Mouse (Mus musculus) B cell, adult 2 months (primary cell): ENCODE measurements at regions not wholly inside any gene's neighbourhood (a gene's known extent, or its start where the extent isn't known, plus 50 kb on each side); places are given as distances from the start of the nearest gene placed in this dataset.
"Not testable (repeated sequence)": the region's sequence is repeated elsewhere in the genome, so short reads cannot be mapped to it uniquely, and the experiment has no call there.

Experiments used
- DNase-seq, 2 experiments: peaks; one replicate each; pipeline ENCODE4 v3.0.0; 2022

DNA sequence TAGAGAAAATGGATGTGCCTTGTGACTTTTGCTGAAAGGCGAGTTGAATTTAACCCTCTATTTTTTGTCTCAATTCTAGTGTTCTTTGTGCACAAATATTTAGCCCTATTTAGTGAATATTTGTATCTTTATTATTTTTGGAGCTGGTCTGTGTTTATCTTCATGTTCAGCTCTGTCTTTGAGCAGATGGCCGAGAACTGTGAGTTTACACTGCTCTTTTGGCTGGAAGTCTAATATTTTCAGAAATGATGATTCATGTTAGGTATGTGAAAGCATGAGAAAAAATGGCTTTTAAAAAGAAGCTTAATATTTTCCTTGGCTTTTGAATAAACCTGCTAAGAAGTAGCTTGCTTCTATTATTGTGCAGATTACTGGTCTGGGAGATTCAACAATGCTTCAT, 505.4 kb downstream of the Sema5a start:
- DNase-seq = no peak

DNA sequence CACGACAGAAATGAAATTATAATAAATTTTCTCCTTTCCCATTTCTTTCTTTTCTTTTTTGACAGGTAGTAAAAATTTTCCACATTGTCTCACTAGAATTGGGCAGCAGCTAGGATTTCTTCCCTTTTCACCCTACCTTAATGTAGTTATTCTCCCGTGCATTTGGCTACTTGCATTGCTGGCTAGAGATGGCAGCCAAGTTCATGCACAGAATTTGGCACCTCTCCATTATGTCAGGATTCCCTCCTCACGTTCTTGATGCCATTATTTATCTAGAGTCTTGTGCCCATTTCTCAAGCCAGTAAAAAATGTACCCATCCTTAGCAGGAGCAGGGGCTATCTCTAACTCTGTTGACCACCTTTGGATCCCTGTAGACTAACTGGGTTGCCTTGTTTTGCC, 507.4 kb downstream of the Sema5a start:
- no peak for DNase-seq

DNA sequence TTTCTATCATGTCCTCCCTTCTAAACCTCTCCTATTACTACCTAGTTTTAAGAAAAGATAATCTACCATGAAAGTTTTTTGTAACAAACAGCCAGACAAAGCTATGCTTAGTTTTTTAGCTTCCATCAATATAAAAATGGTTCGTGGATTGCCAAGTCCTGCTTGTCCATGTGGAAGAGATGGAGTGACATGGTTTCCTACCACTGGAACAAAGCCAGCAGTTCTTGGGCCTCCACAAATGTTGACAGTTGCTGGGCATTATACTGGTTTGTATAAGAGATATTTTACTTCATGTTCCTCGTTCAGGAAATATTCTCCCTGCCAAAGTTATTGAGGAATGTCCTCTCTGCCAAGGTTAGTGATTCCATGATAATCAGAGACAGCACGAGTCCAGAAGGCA, 515.5 kb downstream of the Sema5a start:
- no peak for DNase-seq

- DNase-seq = peak; percentile 4 to 9
These were observed 521.5 kb downstream of the Sema5a start for GRCm38 (mm10) chr15:32766011-32766701.

GRCm38 (mm10) chr15:32766746-32767471, 522.3 kb downstream of the Sema5a start:
- no peak for DNase-seq

DNA sequence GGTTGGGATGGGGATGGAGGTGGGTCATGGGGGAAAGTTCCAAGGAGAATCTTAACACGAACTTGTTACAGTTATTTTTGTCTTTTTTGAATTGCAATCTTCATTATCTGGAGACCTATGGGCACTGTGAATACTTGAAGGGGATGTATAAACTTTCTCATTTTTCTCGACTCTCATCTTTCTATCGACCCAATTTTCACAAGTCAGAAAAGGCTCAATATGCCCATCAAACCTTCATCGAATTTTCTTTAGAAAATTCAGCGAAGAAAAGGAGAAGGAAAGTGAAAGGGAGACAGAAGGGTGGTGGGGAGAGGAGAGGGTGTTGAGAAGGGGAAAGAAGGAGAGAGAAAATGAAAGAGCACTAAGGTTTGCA, 533.6 kb downstream of the Sema5a start:
- DNase-seq = not testable (repeated sequence)

DNA sequence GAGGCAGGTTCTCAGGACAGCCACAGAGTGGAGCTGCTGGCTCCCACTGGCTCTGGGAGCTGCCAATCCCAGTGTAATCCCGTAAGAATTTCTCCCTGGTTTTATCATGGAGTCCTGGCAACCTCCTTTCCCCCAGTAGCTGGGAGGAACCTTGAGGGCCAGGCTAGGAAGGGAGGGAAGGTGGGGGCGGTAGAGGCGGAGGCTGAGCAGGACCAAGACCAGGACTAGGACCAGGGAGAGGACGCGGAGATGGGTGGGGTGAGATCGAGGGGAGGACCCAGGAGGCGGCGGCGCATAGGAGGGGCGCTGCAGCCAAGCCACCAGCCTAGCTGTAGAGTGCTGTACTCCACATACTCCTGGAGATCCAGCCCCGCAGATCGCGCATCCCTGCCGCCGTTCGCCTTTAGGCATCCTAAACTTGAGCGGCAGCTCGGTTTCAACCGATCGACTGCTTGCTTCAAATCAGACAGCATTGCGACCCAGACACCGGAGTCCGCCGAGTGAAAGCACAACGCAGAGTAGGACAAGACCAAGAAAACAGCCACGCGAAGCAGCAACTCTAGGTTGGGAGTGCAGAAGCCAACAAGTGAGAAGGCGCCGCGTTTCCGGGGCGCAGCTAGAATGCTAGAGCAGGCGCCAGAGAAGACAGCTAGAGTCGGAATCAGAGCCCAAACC, 534.1 kb downstream of the Sema5a start:
- DNase-seq = not testable (repeated sequence)

- not testable (repeated sequence) for DNase-seq
These were observed 534.6 kb downstream of the Sema5a start for GRCm38 (mm10) chr15:32779274-32779615.

GRCm38 (mm10) chr15:32781609-32782008, 537.0 kb downstream of the Sema5a start:
- DNase-seq = not testable (repeated sequence)

DNA sequence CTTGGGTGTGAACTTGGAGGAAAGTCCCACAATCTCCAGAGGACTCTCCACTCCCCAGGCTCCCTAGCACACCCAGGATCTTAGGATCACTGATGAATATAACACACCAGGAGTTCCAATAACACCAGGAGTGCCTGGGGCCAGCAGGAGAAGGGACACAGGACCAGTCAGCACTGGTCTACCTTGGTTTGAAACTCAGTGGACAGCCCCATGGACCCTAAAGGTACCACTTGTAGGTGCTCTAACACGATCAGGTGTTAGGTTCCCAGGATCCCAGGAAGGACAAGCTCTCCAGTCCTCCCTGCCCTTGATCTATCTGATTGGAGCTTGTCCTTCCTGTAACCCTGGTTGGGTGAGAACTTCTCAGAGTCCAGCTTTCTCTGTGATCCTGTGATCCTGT, 554.6 kb downstream of the Sema5a start:
- DNase-seq = no peak

GRCm38 (mm10) chr15:32810849-32811632, 566.4 kb downstream of the Sema5a start:
- no peak for DNase-seq

DNA sequence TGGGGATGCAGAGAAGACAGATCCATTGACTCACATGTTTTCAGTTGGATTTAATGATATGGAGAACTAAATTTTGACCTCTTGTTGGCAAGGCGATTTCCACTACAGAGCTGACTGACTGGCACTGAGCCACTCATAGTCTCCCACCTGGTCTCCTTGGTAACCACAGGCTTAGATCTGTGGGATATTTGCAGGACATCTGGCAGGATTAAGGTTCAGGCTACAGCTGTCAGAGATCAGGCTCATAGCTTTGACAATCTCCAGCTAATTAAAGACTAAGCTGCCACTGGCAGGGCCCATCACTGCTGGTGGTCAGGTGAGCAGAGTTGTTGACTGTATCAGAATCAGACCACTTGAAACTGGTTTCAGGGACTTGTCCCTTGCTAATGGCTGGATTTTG, 595.4 kb downstream of the Sema5a start:
- DNase-seq = no peak
